ENCODE assay signal across 13 mouse cellular contexts in the genomic region with DNA sequence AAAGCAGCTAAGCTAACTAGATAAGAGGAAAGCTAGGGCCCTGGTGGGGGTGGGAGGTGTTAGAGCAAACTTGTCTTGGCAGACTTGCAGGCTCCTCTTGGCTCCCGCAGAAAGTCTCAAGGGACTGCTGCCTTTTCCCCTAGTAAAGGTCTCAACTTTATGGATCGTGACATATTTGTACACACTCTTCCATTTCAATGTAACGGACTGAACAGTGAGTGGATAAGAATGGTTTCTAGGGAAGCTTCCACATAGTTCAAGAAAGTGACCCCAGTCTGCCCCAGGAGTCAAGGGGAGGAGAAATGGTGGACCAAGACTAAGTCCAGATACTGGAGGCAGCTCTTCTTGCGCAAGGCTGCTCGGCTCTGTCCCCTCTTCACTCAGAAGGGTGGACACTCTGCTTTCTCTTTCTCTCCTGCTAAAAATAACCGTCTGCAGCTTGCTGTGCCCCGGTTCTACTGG. TPM values are rescaled to one million over a fixed set of nuclear protein-coding genes. Genes with fewer than 3 reads are reported as not detected.
DNase-seq lines count a peak whose midpoint lies in the region; ATAC-seq and TF ChIP-seq lines count a peak whose summit lies in the region.
"Had no signal": no experiment of that assay in that cellular context is flagged by ENCODE, and none has a peak within 500 bp of the region (broad histone marks: within the 10 kb centered on the region; RNA-seq: fewer than 3 reads in every experiment).

No protein-coding gene starts in this region.

- no peaks in the 10 kb centered on the region for H3K9me3 ChIP-seq in midbrain, embryonic 16.5 days (replicated peaks; ENCODE audit: control insufficient read depth, low read length, poor library complexity, severe bottlenecking)
- H3K9me3 ChIP-seq: embryonic facial prominence, embryonic 12.5 days; limb, embryonic 13.5 days; neural tube, embryonic 13.5 days had no signal

- no peak overlapping the region for H3K4me2 ChIP-seq in midbrain, embryonic 16.5 days (ENCODE audit: low read length)
- H3K4me2 ChIP-seq: embryonic facial prominence, embryonic 12.5 days; limb, embryonic 13.5 days; neural tube, embryonic 13.5 days had no signal

- intact Hi-C loops in gastrocnemius, adult 2 months (cut with DNase I): loop anchor here (5.0 to 10.0 kb wide), 2 partner anchors 54 to 133 kb away; no protein-coding TSS in a partner anchor
- intact Hi-C loops in gastrocnemius, postnatal 36 days (cut with DNase I): loop anchor here (5.0 kb wide), 2 partner anchors 34 to 54 kb away; no protein-coding TSS in a partner anchor
- intact Hi-C loops in heart, postnatal 36 days (cut with DNase I): no loop called here
- intact Hi-C loops in left cerebral cortex, postnatal 10 days (cut with DNase I): no loop called here

- peak overlapping the region; percentile 16 for H3K4me3 ChIP-seq in gastrocnemius, adult 2 months
- no peak overlapping the region for H3K4me3 ChIP-seq in midbrain, embryonic 16.5 days (ENCODE audit: low read depth, low read length)
- H3K4me3 ChIP-seq: embryonic facial prominence, embryonic 12.5 days; limb, embryonic 13.5 days; neural tube, embryonic 13.5 days had no signal

- TF ChIP-seq CTCF in gastrocnemius, adult 2 months (IDR thresholded peaks at IDR 0.05): no peak

- no peak for ATAC-seq in midbrain, embryonic 16.5 days
- ATAC-seq: forebrain, embryonic 16.5 days had no signal

- peak overlapping the region; percentile 85 for H3K27ac ChIP-seq in gastrocnemius, adult 2 months
- H3K27ac ChIP-seq in midbrain, embryonic 16.5 days (ENCODE audit: low read length): no peak overlapping the region
- H3K27ac ChIP-seq: embryonic facial prominence, embryonic 12.5 days; limb, embryonic 13.5 days; neural tube, embryonic 13.5 days had no signal

- no peaks in the 10 kb centered on the region for H3K4me1 ChIP-seq in midbrain, embryonic 16.5 days (ENCODE audit: control insufficient read depth, insufficient read depth, low read length)

- 85% methylated on average over 7 of the region's 7 CpGs for WGBS in midbrain, embryonic 16.5 days

- no peaks in the 10 kb centered on the region for H3K27me3 ChIP-seq in midbrain, embryonic 16.5 days (ENCODE audit: control insufficient read depth, insufficient read depth, low read depth, low read length)
- H3K27me3 ChIP-seq: embryonic facial prominence, embryonic 12.5 days; limb, embryonic 13.5 days had no signal

- no peak overlapping the region for H3K9ac ChIP-seq in midbrain, embryonic 16.5 days (ENCODE audit: low read depth, low read length)
- H3K9ac ChIP-seq: embryonic facial prominence, embryonic 12.5 days; limb, embryonic 13.5 days; neural tube, embryonic 13.5 days had no signal

- H3K36me3 ChIP-seq in midbrain, embryonic 16.5 days (ENCODE audit: control insufficient read depth, insufficient read depth, low read length): no peaks in the 10 kb centered on the region
- H3K36me3 ChIP-seq: embryonic facial prominence, embryonic 12.5 days; limb, embryonic 13.5 days; neural tube, embryonic 13.5 days had no signal

- peak; percentile 54 for DNase-seq in gastrocnemius, adult 2 months
- DNase-seq in gastrocnemius, postnatal 36 days: no peak
- DNase-seq in heart, adult 18-20 months: peak; percentile 65 to 78
- peak; percentile 33 to 60 for DNase-seq in heart, postnatal 36 days
- peak; percentile 44 for DNase-seq in lung, postnatal 36 days
- no peak for DNase-seq in left cerebral cortex, postnatal 10 days (ENCODE audit: extremely low spot score in 1 of 2, low spot score in 2 of 2)
- DNase-seq in embryo, embryonic 9.5 days (ENCODE audit: extremely low spot score): no peak
- DNase-seq: right cerebral cortex, postnatal 14 days had no signal

RNA-seq across cellular contexts. Expression of gene Akap1, which starts 37.0 kb away (rescaled TPM):
- total RNA-seq in gastrocnemius, adult 2 months (2021): 10 to 100 TPM; 62.5 to 93.2 TPM
- total RNA-seq in gastrocnemius, postnatal 36 days (2021): 10 to 100 TPM; 57.0 to 75.1 TPM
- total RNA-seq in heart, adult 18-20 months (2021): 100 to 1,000 TPM; 147 to 157 TPM
- total RNA-seq in heart, postnatal 36 days (2021): 100 to 1,000 TPM; 117 to 139 TPM
- 31.2 and 33.3 TPM in 2 replicates for polyA plus RNA-seq in midbrain, embryonic 16.5 days (2015; fragmentation: Nextera tagmentation; extraction: Ambion mirVana)
- total RNA-seq in left cerebral cortex, postnatal 10 days (2021): 10 to 100 TPM; 43.6 to 47.6 TPM

RNA-seq across cellular contexts. Expression of gene Scpep1, which starts 53.9 kb away (rescaled TPM):
- 10 to 100 TPM in 1 of 2 experiments, 1 to 10 TPM in 1; 6.1 to 11.2 TPM for total RNA-seq in gastrocnemius, adult 2 months (2021)
- total RNA-seq in gastrocnemius, postnatal 36 days (2021): 1 to 10 TPM; 8.4 to 9.0 TPM
- 10 to 100 TPM; 13.1 to 17.2 TPM for total RNA-seq in heart, adult 18-20 months (2021)
- 10 to 100 TPM; 19.2 to 21.7 TPM for total RNA-seq in heart, postnatal 36 days (2021)
- 31.9 and 37.9 TPM in 2 replicates for polyA plus RNA-seq in midbrain, embryonic 16.5 days (2015; fragmentation: Nextera tagmentation; extraction: Ambion mirVana)
- total RNA-seq in left cerebral cortex, postnatal 10 days (2021): 10 to 100 TPM; 18.2 to 20.7 TPM

Comparison
In these comparisons a context has a peak if more than half of its experiments do, and no peak if none do; other contexts are left out.
1. DNase-seq: peak in gastrocnemius, adult 2 months (single experiment), heart, adult 18-20 months (2 of 2), heart, postnatal 36 days (2 of 2) and lung, postnatal 36 days (single experiment); none in gastrocnemius, postnatal 36 days (0 of 2), left cerebral cortex, postnatal 10 days (0 of 2) and embryo, embryonic 9.5 days (single experiment).
2. intact Hi-C loops: an anchor here in gastrocnemius, adult 2 months (5.0 to 10.0 kb wide) and gastrocnemius, postnatal 36 days (5.0 kb wide); none called in heart, postnatal 36 days and left cerebral cortex, postnatal 10 days.